Mouse (Mus musculus) kidney, adult 11 months (tissue): ENCODE data around the gene Esp4.
"Not testable (repeated sequence)": the region's sequence is repeated elsewhere in the genome, so short reads cannot be mapped to it uniquely, and the experiment has no call there.

ENCODE experiments used
- DNase-seq: peaks from one replicate; pipeline ENCODE4 v3.0.0; 2022

Esp4 gene

GRCm38 (mm10) chr17:40598294-40598693 lies at the start of gene Esp4:
Gene Esp4 (plus strand): TSS chr17:40598594.
- DNase-seq = no peak

- DNase-seq = no peak
Measured at GRCm38 (mm10) chr17:40553470-40553869, 44.9 kb upstream of the Esp4 start.

- DNase-seq = no peak
Measured at GRCm38 (mm10) chr17:40561207-40561606, 37.2 kb upstream of the Esp4 start, which contains the start of gene Esp6. Gene Esp6 (plus strand): TSS chr17:40561507.

- DNase-seq = not testable (repeated sequence)
Measured at GRCm38 (mm10) chr17:40583906-40584305, 14.5 kb upstream of the Esp4 start.

- DNase-seq = no peak
Measured at GRCm38 (mm10) chr17:40591297-40591696, 7.1 kb upstream of the Esp4 start.

GRCm38 (mm10) chr17:40631775-40632174 lies 33.4 kb downstream of the Esp4 start, which contains the start of gene Esp3:
Gene Esp3 (plus strand): TSS chr17:40632075.
- not testable (repeated sequence) for DNase-seq
